Mouse (Mus musculus): ENCODE results near the gene Teddm1a.

GRCm38 (mm10) chr1:153940986-153941385, 49.4 kb downstream of the Teddm1a start:
- TF ChIP-seq CTCF (IDR thresholded peaks at IDR 0.05) (no peak), EP300 (IDR thresholded peaks at IDR 0.05) (no peak)

All from lung, postnatal 0 days (tissue).